In the genomic region with DNA sequence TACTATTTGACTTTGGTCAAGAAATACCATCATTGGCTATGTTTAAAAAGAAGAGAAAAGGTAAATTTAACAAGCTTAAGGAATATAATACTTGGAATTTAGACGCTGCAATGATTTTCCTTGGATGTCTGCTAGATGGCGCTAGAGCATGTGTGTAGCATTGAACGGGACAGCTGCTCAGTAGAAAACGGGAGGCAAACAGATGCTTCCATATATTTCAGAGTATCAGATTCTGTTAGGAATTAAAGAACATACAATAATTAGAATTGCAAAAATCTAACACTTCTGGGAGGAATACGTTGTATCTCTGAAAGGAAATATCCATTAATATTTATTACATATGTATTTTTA, we compare ENCODE assay signal across 9 mouse cellular contexts.
DNase-seq lines count a peak whose midpoint lies in the region; ATAC-seq lines count a peak whose summit lies in the region.
"Had no signal": no experiment of that assay in that cellular context is flagged by ENCODE, and none has a peak within 500 bp of the region (broad histone marks: within the 10 kb centered on the region; RNA-seq: fewer than 3 reads in every experiment).

No protein-coding gene starts in this region.

- no peaks in the 10 kb centered on the region for H3K36me3 ChIP-seq in heart, embryonic 14.5 days (ENCODE audit: control insufficient read depth, insufficient read depth, low read length)
- no peaks in the 10 kb centered on the region for H3K36me3 ChIP-seq in midbrain, embryonic 16.5 days (ENCODE audit: control insufficient read depth, insufficient read depth, low read length)
- H3K36me3 ChIP-seq: stomach, embryonic 15.5 days had no signal

- no peaks in the 10 kb centered on the region for H3K27me3 ChIP-seq in heart, embryonic 14.5 days (ENCODE audit: control insufficient read depth, insufficient read depth, low read length)
- H3K27me3 ChIP-seq in midbrain, embryonic 16.5 days (ENCODE audit: control insufficient read depth, insufficient read depth, low read depth, low read length): no peaks in the 10 kb centered on the region
- H3K27me3 ChIP-seq: stomach, embryonic 15.5 days had no signal

- ATAC-seq in common myeloid progenitor, adult 5-6 weeks (replicated peaks; ENCODE audit: low read depth, poor library complexity, severe bottlenecking): peak; percentile 71; the same call in 1 of the 2 replicates
- no peak for ATAC-seq in heart, embryonic 14.5 days (ENCODE audit: insufficient number of reproducible peaks, insufficient read depth, low FRiP score, low read depth)
- ATAC-seq in midbrain, embryonic 16.5 days: peak; percentile 90

- 2% methylated on average over 5 of the region's 5 CpGs for WGBS in heart, embryonic 14.5 days
- 2% methylated on average over 5 of the region's 5 CpGs for WGBS in midbrain, embryonic 16.5 days

- H3K4me3 ChIP-seq in heart, embryonic 14.5 days (ENCODE audit: control insufficient read depth in 1 of 2, insufficient read depth in 1 of 2, low read depth in 1 of 2, low read length in 2 of 2): peak overlapping the region in 1 of 2 experiments; percentile 22; a peak in 1 of 4 replicates
- peak overlapping the region; percentile 31 for H3K4me3 ChIP-seq in midbrain, embryonic 16.5 days (ENCODE audit: low read depth, low read length)
- H3K4me3 ChIP-seq: stomach, embryonic 15.5 days had no signal

- H3K9ac ChIP-seq in heart, embryonic 14.5 days (ENCODE audit: low read length): no peak overlapping the region
- H3K9ac ChIP-seq in midbrain, embryonic 16.5 days (ENCODE audit: low read depth, low read length): no peak overlapping the region
- H3K9ac ChIP-seq: stomach, embryonic 15.5 days had no signal

- no peaks in the 10 kb centered on the region for H3K9me3 ChIP-seq in heart, embryonic 14.5 days (ENCODE audit: control insufficient read depth, low read length)
- no peaks in the 10 kb centered on the region for H3K9me3 ChIP-seq in midbrain, embryonic 16.5 days (replicated peaks; ENCODE audit: control insufficient read depth, low read length, poor library complexity, severe bottlenecking)
- H3K9me3 ChIP-seq: stomach, embryonic 15.5 days had no signal

- H3K27ac ChIP-seq in heart, embryonic 14.5 days (replicated peaks in 1 of 2; ENCODE audit: control insufficient read depth in 1 of 2, insufficient read depth in 1 of 2, low read depth in 2 of 2, low read length in 2 of 2): no peak overlapping the region
- H3K27ac ChIP-seq in midbrain, embryonic 16.5 days (ENCODE audit: low read length): no peak overlapping the region
- H3K27ac ChIP-seq: stomach, embryonic 15.5 days had no signal

- H3K4me1 ChIP-seq in heart, embryonic 14.5 days (ENCODE audit: control insufficient read depth in 2 of 2, insufficient read depth in 2 of 2, low read length in 2 of 2): no peaks in the 10 kb centered on the region
- no peaks in the 10 kb centered on the region; the same call in 1 of the 2 replicates for H3K4me1 ChIP-seq in midbrain, embryonic 16.5 days (ENCODE audit: control insufficient read depth, insufficient read depth, low read length)
- H3K4me1 ChIP-seq: stomach, embryonic 15.5 days had no signal

- peak overlapping the region; percentile 57 for H3K4me2 ChIP-seq in heart, embryonic 14.5 days (ENCODE audit: low read length)
- H3K4me2 ChIP-seq in midbrain, embryonic 16.5 days (ENCODE audit: low read length): no peak overlapping the region; the same call in 1 of the 2 replicates

- peak; percentile 23 to 25 for DNase-seq in adrenal gland, adult 18-20 months (ENCODE audit: low spot score in 2 of 2)
- no peak for DNase-seq in adrenal gland, adult 8-10 months
- peak; percentile 69 for DNase-seq in NIH3T3 (ENCODE audit: low read depth)
- DNase-seq in layer of hippocampus, postnatal 10 days (ENCODE audit: low spot score in 2 of 2): peak; percentile 38 to 59
- DNase-seq in thymus, postnatal 0 days (ENCODE audit: low spot score): no peak

Comparison
In these comparisons a context has a peak if more than half of its experiments do, and no peak if none do; other contexts are left out.
1. DNase-seq: peak in adrenal gland, adult 18-20 months (2 of 2), NIH3T3 (single experiment) and layer of hippocampus, postnatal 10 days (2 of 2); none in adrenal gland, adult 8-10 months (single experiment) and thymus, postnatal 0 days (single experiment).